Mouse (Mus musculus): Measurements from ENCODE around the gene Tada1. TPM values are rescaled to one million over a fixed set of nuclear protein-coding genes. Genes with fewer than 3 reads are reported as not detected.

Gene Tada1
- polyA plus RNA-seq, 1 experiment from 2014 or later = 42.5 TPM

DNA sequence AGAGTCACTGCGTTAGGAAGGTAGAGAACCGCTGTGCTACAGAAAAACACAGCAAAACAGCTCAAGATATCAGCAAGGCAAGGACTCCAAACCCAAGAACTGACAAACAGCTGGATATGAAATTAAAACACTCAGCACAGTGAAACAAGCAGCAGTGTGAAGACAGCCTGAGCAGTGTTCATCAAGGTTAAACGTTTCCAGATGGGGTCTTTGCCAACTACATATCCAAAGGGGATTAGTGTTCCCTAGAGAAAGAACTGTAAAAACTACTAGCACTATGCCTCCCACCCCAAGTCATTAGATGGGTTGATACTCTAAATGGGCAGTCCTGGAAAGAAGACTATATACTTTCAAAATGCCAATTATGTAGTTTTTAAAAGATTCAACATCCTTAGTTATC is 29.6 kb upstream of the Tada1 start:
- Histone ChIP-seq H3K9me3 (replicated peaks; ENCODE audit: control insufficient read depth, low read length) (no peaks in the 10 kb centered on the region), H3K27me3 (ENCODE audit: control insufficient read depth, insufficient read depth, low read length) (no peaks in the 10 kb centered on the region), H3K9ac (ENCODE audit: low read length) (no peak overlapping the region), H3K27ac (ENCODE audit: low read length) (no peak overlapping the region), H3K4me2 (ENCODE audit: low read depth, low read length) (no peak overlapping the region), H3K4me1 (ENCODE audit: control insufficient read depth, insufficient read depth, low read length) (no peaks in the 10 kb centered on the region), H3K4me3 (replicated peaks; ENCODE audit: low read length) (no peak overlapping the region), H3K36me3 (ENCODE audit: control insufficient read depth, insufficient read depth, low read length) (no peaks in the 10 kb centered on the region)
- 68% methylated on average over 3 of the region's 3 CpGs for WGBS
- ATAC-seq (ENCODE audit: insufficient read depth, low FRiP score) = no peak

DNA sequence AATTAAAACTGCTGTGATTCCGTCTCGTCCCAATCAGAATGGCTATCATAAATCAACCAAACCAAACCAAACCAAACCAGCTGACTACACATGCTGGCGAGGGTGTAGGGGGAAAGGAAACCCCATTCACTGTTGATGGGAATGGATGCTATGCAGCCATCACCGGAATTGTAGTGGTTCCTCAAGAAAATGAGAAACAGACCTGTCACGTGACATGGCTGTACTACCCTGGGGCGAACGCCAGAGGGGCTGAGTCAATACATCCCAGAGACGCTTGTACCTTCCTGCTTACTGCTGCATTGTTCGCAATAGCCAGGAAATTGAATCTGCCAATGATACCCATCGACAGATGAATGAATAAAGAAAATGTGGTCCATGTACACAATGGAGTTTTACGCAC is 29.1 kb upstream of the Tada1 start:
- 80% methylated on average over 11 of the region's 11 CpGs for WGBS
- no peaks in the 10 kb centered on the region for H3K9me3 ChIP-seq (replicated peaks; ENCODE audit: control insufficient read depth, low read length)
- no peak overlapping the region for H3K4me3 ChIP-seq (replicated peaks; ENCODE audit: low read length)
- no peak for ATAC-seq (ENCODE audit: insufficient read depth, low FRiP score)
- no peak overlapping the region for H3K4me2 ChIP-seq (ENCODE audit: low read depth, low read length)
- H3K27ac ChIP-seq (ENCODE audit: low read length) = no peak overlapping the region
- H3K36me3 ChIP-seq (ENCODE audit: control insufficient read depth, insufficient read depth, low read length) = no peaks in the 10 kb centered on the region
- no peaks in the 10 kb centered on the region for H3K4me1 ChIP-seq (ENCODE audit: control insufficient read depth, insufficient read depth, low read length)
- H3K9ac ChIP-seq (ENCODE audit: low read length) = no peak overlapping the region
- H3K27me3 ChIP-seq (ENCODE audit: control insufficient read depth, insufficient read depth, low read length) = no peaks in the 10 kb centered on the region

GRCm38 (mm10) chr1:166360157-166360855 is 18.6 kb upstream of the Tada1 start:
- Histone ChIP-seq H3K4me1 (ENCODE audit: control insufficient read depth, insufficient read depth, low read length) (no peaks in the 10 kb centered on the region), H3K27ac (ENCODE audit: low read length) (no peak overlapping the region), H3K4me3 (replicated peaks; ENCODE audit: low read length) (no peak overlapping the region), H3K9me3 (replicated peaks; ENCODE audit: control insufficient read depth, low read length) (no peaks in the 10 kb centered on the region), H3K27me3 (ENCODE audit: control insufficient read depth, insufficient read depth, low read length) (no peaks in the 10 kb centered on the region), H3K36me3 (ENCODE audit: control insufficient read depth, insufficient read depth, low read length) (no peaks in the 10 kb centered on the region), H3K9ac (ENCODE audit: low read length) (no peak overlapping the region), H3K4me2 (ENCODE audit: low read depth, low read length) (no peak overlapping the region)
- ATAC-seq (ENCODE audit: insufficient read depth, low FRiP score) = peak; percentile 72; the same call in 1 of the 2 replicates
- WGBS = 21% methylated on average over 14 of the region's 14 CpGs

GRCm38 (mm10) chr1:166360896-166361295 is 18.0 kb upstream of the Tada1 start:
- no peak for ATAC-seq (ENCODE audit: insufficient read depth, low FRiP score)
- 69% methylated on average over 5 of the region's 5 CpGs for WGBS
- H3K27ac ChIP-seq (ENCODE audit: low read length) = no peak overlapping the region
- no peaks in the 10 kb centered on the region for H3K4me1 ChIP-seq (ENCODE audit: control insufficient read depth, insufficient read depth, low read length)
- H3K4me3 ChIP-seq (replicated peaks; ENCODE audit: low read length) = no peak overlapping the region
- H3K4me2 ChIP-seq (ENCODE audit: low read depth, low read length) = no peak overlapping the region
- H3K27me3 ChIP-seq (ENCODE audit: control insufficient read depth, insufficient read depth, low read length) = no peaks in the 10 kb centered on the region
- H3K9me3 ChIP-seq (replicated peaks; ENCODE audit: control insufficient read depth, low read length) = no peaks in the 10 kb centered on the region
- H3K9ac ChIP-seq (ENCODE audit: low read length) = no peak overlapping the region
- no peaks in the 10 kb centered on the region for H3K36me3 ChIP-seq (ENCODE audit: control insufficient read depth, insufficient read depth, low read length)

DNA sequence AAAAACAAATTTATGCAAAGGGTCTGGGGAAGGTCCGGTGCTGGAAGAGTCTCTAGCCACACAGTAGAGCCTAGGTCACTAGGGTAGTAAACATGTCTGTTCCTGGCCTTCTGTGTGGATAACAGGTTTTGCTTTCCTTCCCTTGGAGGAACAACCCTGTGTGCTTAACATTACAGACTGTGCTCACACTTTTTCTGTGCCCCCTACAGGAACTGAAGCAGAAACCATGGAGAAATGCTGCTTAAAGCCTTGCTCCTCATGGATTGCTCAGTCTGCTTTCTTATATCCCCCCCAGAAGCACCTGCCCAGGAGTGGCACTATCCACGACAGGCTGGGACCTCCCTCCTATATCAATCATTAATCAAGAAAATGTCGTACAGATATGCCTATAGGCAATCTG is 17.1 kb upstream of the Tada1 start:
- Histone ChIP-seq H3K4me1 (ENCODE audit: control insufficient read depth, insufficient read depth, low read length) (no peaks in the 10 kb centered on the region), H3K9me3 (replicated peaks; ENCODE audit: control insufficient read depth, low read length) (no peaks in the 10 kb centered on the region), H3K27ac (ENCODE audit: low read length) (no peak overlapping the region), H3K27me3 (ENCODE audit: control insufficient read depth, insufficient read depth, low read length) (no peaks in the 10 kb centered on the region), H3K4me3 (replicated peaks; ENCODE audit: low read length) (no peak overlapping the region), H3K4me2 (ENCODE audit: low read depth, low read length) (no peak overlapping the region), H3K36me3 (ENCODE audit: control insufficient read depth, insufficient read depth, low read length) (no peaks in the 10 kb centered on the region), H3K9ac (ENCODE audit: low read length) (no peak overlapping the region)
- no peak for ATAC-seq (ENCODE audit: insufficient read depth, low FRiP score)
- 45% methylated on average over 3 of the region's 3 CpGs for WGBS

- H3K27me3 ChIP-seq (ENCODE audit: control insufficient read depth, insufficient read depth, low read length) = no peaks in the 10 kb centered on the region
- no peak overlapping the region for H3K4me2 ChIP-seq (ENCODE audit: low read depth, low read length)
- no peak overlapping the region for H3K9ac ChIP-seq (ENCODE audit: low read length)
- no peak overlapping the region for H3K4me3 ChIP-seq (replicated peaks; ENCODE audit: low read length)
- no peak overlapping the region for H3K27ac ChIP-seq (ENCODE audit: low read length)
- no peaks in the 10 kb centered on the region for H3K4me1 ChIP-seq (ENCODE audit: control insufficient read depth, insufficient read depth, low read length)
- no peak for ATAC-seq (ENCODE audit: insufficient read depth, low FRiP score)
- H3K9me3 ChIP-seq (replicated peaks; ENCODE audit: control insufficient read depth, low read length) = no peaks in the 10 kb centered on the region
- 53% methylated on average over 3 of the region's 3 CpGs for WGBS
- no peaks in the 10 kb centered on the region for H3K36me3 ChIP-seq (ENCODE audit: control insufficient read depth, insufficient read depth, low read length)
Measured at GRCm38 (mm10) chr1:166362659-166363058, 16.2 kb upstream of the Tada1 start.

DNA sequence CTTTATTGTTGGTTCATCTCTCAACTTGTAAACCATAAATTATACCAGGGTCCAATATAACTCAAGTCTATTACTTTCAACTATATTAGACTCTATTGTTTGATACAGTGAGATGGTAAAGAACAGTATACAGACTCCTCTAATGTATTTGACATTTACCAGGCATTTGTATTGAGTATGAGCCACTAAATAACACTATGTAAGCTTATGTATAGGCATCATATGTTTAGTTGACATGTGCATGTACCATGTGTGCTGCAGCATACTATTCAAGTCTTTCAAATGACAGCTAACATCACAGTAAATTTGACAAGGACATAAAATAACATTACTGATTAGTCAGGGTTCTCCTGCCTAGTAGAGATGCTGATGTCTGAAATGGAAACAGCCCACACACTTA is 15.8 kb upstream of the Tada1 start:
- no peak for ATAC-seq (ENCODE audit: insufficient read depth, low FRiP score)
- no peaks in the 10 kb centered on the region for H3K27me3 ChIP-seq (ENCODE audit: control insufficient read depth, insufficient read depth, low read length)
- no peaks in the 10 kb centered on the region for H3K36me3 ChIP-seq (ENCODE audit: control insufficient read depth, insufficient read depth, low read length)
- H3K9ac ChIP-seq (ENCODE audit: low read length) = no peak overlapping the region
- H3K9me3 ChIP-seq (replicated peaks; ENCODE audit: control insufficient read depth, low read length) = no peaks in the 10 kb centered on the region
- H3K4me2 ChIP-seq (ENCODE audit: low read depth, low read length) = no peak overlapping the region
- H3K4me3 ChIP-seq (replicated peaks; ENCODE audit: low read length) = no peak overlapping the region
- no peaks in the 10 kb centered on the region for H3K4me1 ChIP-seq (ENCODE audit: control insufficient read depth, insufficient read depth, low read length)
- H3K27ac ChIP-seq (ENCODE audit: low read length) = no peak overlapping the region

DNA sequence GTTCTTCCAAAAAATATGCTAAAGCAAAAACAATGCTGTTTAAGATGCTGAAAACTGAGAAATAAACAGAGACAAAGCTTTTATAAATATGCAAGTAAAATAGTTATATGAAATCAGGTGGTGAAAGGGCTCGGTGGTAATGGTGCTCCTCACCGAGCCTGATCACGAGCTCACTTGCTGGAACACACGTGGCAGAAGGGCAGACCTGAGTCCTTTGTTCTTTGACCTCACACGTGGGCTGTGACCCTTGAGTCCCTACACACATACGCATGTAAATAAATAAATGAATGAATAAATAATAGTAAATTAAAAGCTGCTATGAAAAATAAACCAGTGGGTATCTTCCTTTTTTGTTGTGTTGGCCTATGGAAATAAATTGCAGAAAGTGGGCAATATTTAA is 1.7 kb upstream of the Tada1 start:
- H3K9ac ChIP-seq (ENCODE audit: low read length) = no peak overlapping the region
- no peak overlapping the region for H3K4me3 ChIP-seq (replicated peaks; ENCODE audit: low read length)
- H3K4me1 ChIP-seq (ENCODE audit: control insufficient read depth, insufficient read depth, low read length) = peaks cover 12% of the 10 kb centered on the region
- no peaks in the 10 kb centered on the region for H3K27me3 ChIP-seq (ENCODE audit: control insufficient read depth, insufficient read depth, low read length)
- no peaks in the 10 kb centered on the region for H3K36me3 ChIP-seq (ENCODE audit: control insufficient read depth, insufficient read depth, low read length)
- 83% methylated on average over 6 of the region's 6 CpGs for WGBS
- ATAC-seq (ENCODE audit: insufficient read depth, low FRiP score) = no peak
- no peak overlapping the region for H3K27ac ChIP-seq (ENCODE audit: low read length)
- H3K9me3 ChIP-seq (replicated peaks; ENCODE audit: control insufficient read depth, low read length) = no peaks in the 10 kb centered on the region
- H3K4me2 ChIP-seq (ENCODE audit: low read depth, low read length) = no peak overlapping the region

- 4% methylated on average over 21 of the region's 21 CpGs for WGBS
Measured at GRCm38 (mm10) chr1:166378431-166379012, 375 bp upstream of the Tada1 start.

More at GRCm38 (mm10) chr1:166378431-166379012, 375 bp upstream of the Tada1 start:
- no peak; the same call in 1 of the 2 replicates for ATAC-seq (ENCODE audit: insufficient read depth, low FRiP score)
- no peaks in the 10 kb centered on the region for H3K9me3 ChIP-seq (replicated peaks; ENCODE audit: control insufficient read depth, low read length)
- H3K36me3 ChIP-seq (ENCODE audit: control insufficient read depth, insufficient read depth, low read length) = peaks cover 4% of the 10 kb centered on the region
- peak overlapping the region; percentile 69 for H3K4me2 ChIP-seq (ENCODE audit: low read depth, low read length)
- peak overlapping the region; percentile 100 for H3K4me3 ChIP-seq (replicated peaks; ENCODE audit: low read length)
- peaks cover 12% of the 10 kb centered on the region for H3K4me1 ChIP-seq (ENCODE audit: control insufficient read depth, insufficient read depth, low read length)
- H3K9ac ChIP-seq (ENCODE audit: low read length) = peak overlapping the region; percentile 80
- H3K27ac ChIP-seq (ENCODE audit: low read length) = peak overlapping the region; percentile 84
- H3K27me3 ChIP-seq (ENCODE audit: control insufficient read depth, insufficient read depth, low read length) = no peaks in the 10 kb centered on the region

Data from stomach, embryonic 16.5 days (tissue).